Mouse (Mus musculus) retina, embryonic 14.5 days (tissue): ENCODE results near the gene Taf9.

Experiments used
- DNase-seq: peaks from one replicate; pipeline ENCODE4 v3.0.0-alpha.2; 2015; ENCODE audit warnings: low spot score

Taf9 gene

GRCm38 (mm10) chr13:100669291-100670022, 18.1 kb downstream of the Taf9 start, which contains the start of gene Ccdc125:
Gene Ccdc125 (plus strand): TSS chr13:100669717.
- peak; percentile 56 for DNase-seq

GRCm38 (mm10) chr13:100670181-100670741, 18.9 kb downstream of the Taf9 start:
- DNase-seq = no peak

- no peak for DNase-seq
Measured at GRCm38 (mm10) chr13:100675936-100676635, 24.7 kb downstream of the Taf9 start.

GRCm38 (mm10) chr13:100681615-100682014, 30.2 kb downstream of the Taf9 start:
- no peak for DNase-seq

- no peak for DNase-seq
Measured at GRCm38 (mm10) chr13:100682837-100683236, 31.5 kb downstream of the Taf9 start.

GRCm38 (mm10) chr13:100684355-100684754, 33.0 kb downstream of the Taf9 start:
- DNase-seq = no peak

- no peak for DNase-seq
Measured at GRCm38 (mm10) chr13:100687513-100687912, 36.1 kb downstream of the Taf9 start.

GRCm38 (mm10) chr13:100697541-100697940, 46.2 kb downstream of the Taf9 start:
- no peak for DNase-seq

GRCm38 (mm10) chr13:100698866-100699265, 47.5 kb downstream of the Taf9 start:
- DNase-seq = no peak

- DNase-seq = no peak
Measured at GRCm38 (mm10) chr13:100703468-100703867, 52.1 kb downstream of the Taf9 start.
